Mouse (Mus musculus) thymus, postnatal 4 days (tissue): ENCODE results near the gene Ehhadh.

ENCODE experiments used
- DNase-seq: peaks from one replicate; pipeline ENCODE4 v3.0.0; 2021

Ehhadh gene

DNA sequence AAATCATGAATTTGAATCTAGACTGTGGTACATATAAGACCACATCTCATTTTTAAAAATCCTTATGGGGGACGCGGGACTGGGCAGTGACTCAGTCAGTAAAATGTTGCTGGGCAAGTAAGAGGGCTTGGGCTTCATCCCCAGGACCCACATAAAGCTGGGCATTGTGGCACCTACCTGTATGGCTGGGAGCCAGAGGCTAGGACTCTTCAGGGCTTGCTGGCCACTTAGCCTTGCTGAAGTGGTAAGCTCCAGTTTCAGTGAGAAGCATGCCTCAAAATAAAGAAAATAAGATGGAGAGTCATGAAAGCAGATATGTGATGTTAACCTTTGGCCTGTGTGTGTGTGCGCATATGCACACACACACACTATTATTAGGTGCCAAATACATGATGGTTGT, 60.2 kb downstream of the Ehhadh start:
- no peak for DNase-seq

DNA sequence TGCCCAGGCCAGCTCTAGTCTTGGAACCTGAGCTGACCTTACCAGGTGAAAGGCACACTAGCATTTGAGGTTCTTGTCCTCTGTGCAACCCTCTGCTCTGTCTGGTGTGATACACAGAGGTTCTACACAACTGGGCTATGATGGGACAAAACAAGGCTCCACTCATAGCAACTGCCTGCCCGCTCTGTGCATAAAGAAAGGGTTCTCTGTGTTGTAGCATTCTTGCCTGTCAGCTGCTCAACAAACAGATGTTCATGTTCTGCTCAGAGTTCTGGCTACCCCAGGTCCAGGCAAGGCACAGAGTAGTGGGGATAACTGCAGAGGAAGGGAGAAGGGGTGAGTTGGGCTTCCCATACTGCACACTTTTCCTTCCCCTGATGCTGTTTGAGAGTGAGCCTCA, 63.3 kb downstream of the Ehhadh start:
- no peak for DNase-seq

DNA sequence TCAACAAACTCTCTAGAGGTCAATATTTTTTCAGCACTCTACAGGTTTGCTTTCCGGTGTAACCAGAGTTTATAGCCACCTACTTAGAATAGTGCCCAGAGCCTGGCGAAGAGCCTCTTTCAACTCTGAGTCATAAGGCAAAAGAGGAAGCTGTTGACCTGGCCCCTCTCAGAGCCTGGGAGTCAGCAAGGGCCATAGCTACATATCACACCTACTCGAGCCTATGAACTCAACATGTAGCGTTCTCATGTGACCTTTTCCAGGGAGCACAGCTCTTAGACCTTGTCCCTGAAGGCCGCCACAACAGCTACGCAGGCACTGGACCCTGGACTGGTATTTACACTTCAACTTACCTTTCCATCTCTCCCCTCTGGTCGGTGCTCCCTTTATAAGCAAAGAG, 67.8 kb downstream of the Ehhadh start:
- no peak for DNase-seq

DNA sequence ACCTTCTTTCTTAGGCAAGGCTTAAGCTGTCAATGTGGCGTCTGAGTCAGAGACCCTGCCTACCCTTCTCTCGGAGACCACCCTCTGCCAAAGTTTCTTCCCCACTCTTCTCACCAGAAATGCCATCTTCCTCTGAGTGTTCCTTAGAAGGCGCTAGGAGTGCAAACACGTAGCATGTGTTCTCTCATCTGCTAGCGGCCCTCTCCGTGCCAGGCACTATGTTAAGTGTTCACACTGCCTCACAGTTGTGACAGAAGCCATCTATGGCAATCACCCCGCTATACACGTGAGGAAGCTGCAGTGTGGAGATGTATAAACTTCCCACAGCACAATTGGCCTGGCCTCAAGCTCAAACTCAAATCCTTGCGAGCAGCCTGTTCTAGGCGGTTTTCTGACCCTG, 73.1 kb downstream of the Ehhadh start:
- no peak for DNase-seq
